Mouse (Mus musculus): ENCODE data around the gene Gm20671.
"Not testable (repeated sequence)": the region's sequence is repeated elsewhere in the genome, so short reads cannot be mapped to it uniquely, and the experiment has no call there.

Gm20671 gene

GRCm38 (mm10) chr5:32784726-32785125 is 42.2 kb downstream of the Gm20671 start:
- no peak for DNase-seq

- DNase-seq: no peak
These were observed 45.3 kb downstream of the Gm20671 start for GRCm38 (mm10) chr5:32781596-32781995.

- DNase-seq: no peak
These were observed 48.7 kb downstream of the Gm20671 start for GRCm38 (mm10) chr5:32778168-32778567.

GRCm38 (mm10) chr5:32772361-32772760 is 54.5 kb downstream of the Gm20671 start:
- DNase-seq: peak; percentile 18 to 24

GRCm38 (mm10) chr5:32767636-32768373 is 59.1 kb downstream of the Gm20671 start:
- no peak for DNase-seq

- no peak for DNase-seq
These were observed 59.9 kb downstream of the Gm20671 start for GRCm38 (mm10) chr5:32767004-32767403.

GRCm38 (mm10) chr5:32761566-32762140 is 65.3 kb downstream of the Gm20671 start:
- DNase-seq: no peak

GRCm38 (mm10) chr5:32760787-32761186 is 66.1 kb downstream of the Gm20671 start:
- no peak for DNase-seq

- not testable (repeated sequence) for DNase-seq
These were observed 66.6 kb downstream of the Gm20671 start for GRCm38 (mm10) chr5:32760352-32760751.

- DNase-seq: no peak
These were observed 67.2 kb downstream of the Gm20671 start for GRCm38 (mm10) chr5:32759662-32760061.

- DNase-seq: no peak
These were observed 70.8 kb downstream of the Gm20671 start for GRCm38 (mm10) chr5:32756141-32756540.

GRCm38 (mm10) chr5:32751736-32752135 is 75.2 kb downstream of the Gm20671 start:
- DNase-seq: no peak

- no peak for DNase-seq
These were observed 78.0 kb downstream of the Gm20671 start for GRCm38 (mm10) chr5:32748936-32749335.

- DNase-seq: peak; percentile 48 to 57
These were observed 79.1 kb downstream of the Gm20671 start for GRCm38 (mm10) chr5:32747650-32748375.

GRCm38 (mm10) chr5:32745705-32746655 is 80.9 kb downstream of the Gm20671 start:
- peak; percentile 23 to 29 for DNase-seq

- DNase-seq: peak; percentile 68 to 73
These were observed 84.8 kb downstream of the Gm20671 start for GRCm38 (mm10) chr5:32742149-32742548.

GRCm38 (mm10) chr5:32741377-32741776 is 85.5 kb downstream of the Gm20671 start:
- not testable (repeated sequence) for DNase-seq

- DNase-seq: not testable (repeated sequence)
These were observed 86.1 kb downstream of the Gm20671 start for GRCm38 (mm10) chr5:32740850-32741249.

- DNase-seq: no peak
These were observed 86.8 kb downstream of the Gm20671 start for GRCm38 (mm10) chr5:32740138-32740537.

- DNase-seq: not testable (repeated sequence)
These were observed 90.1 kb downstream of the Gm20671 start for GRCm38 (mm10) chr5:32736770-32737169.

GRCm38 (mm10) chr5:32735779-32736178 is 91.1 kb downstream of the Gm20671 start:
- DNase-seq: peak in 1 of 2 experiments; percentile 27

GRCm38 (mm10) chr5:32733892-32734291 is 93.0 kb downstream of the Gm20671 start:
- DNase-seq: not testable (repeated sequence)

Measured in cerebellum, postnatal 36 days (tissue).